Mouse (Mus musculus) CD4-positive, CD25-positive, alpha-beta regulatory T cell, adult 9 weeks (primary cell): ENCODE results near the gene Ms4a6d. TPM values are rescaled to one million over a fixed set of nuclear protein-coding genes. Genes with fewer than 3 reads are reported as not detected.

Source experiments
- polyA plus RNA-seq: library from polyadenylated mRNA; unstranded; fragments of 100-300 nt; shearing (Covaris generic); gene quantifications from one replicate; pipeline ENCODE4 v1.2.1, GENCODE M21; 2017

The Ms4a6d gene
- 11.4 TPM for polyA plus RNA-seq

GRCm38 (mm10) chr19:11604603-11605002 lies at the start of gene Ms4a6d:
Gene Ms4a6d, minus strand, starts transcription at chr19:11604849.

GRCm38 (mm10) chr19:11640732-11641131 lies 36.1 kb upstream of the Ms4a6d start, which contains the start of gene Ms4a3:
Gene Ms4a3, minus strand, starts transcription at chr19:11640851.

GRCm38 (mm10) chr19:11623551-11623950 lies 18.9 kb upstream of the Ms4a6d start, which contains the start of gene Ms4a2:
Gene Ms4a2, minus strand, starts transcription at chr19:11623719.

Other genes with a start within 250 kb of the Ms4a6d start
- gene Ms4a4a, start 229.3 kb downstream of the Ms4a6d start, polyA plus RNA-seq, result 2.8 TPM
- gene Ms4a4c, start 200.1 kb downstream of the Ms4a6d start, polyA plus RNA-seq, result 100 TPM
- 3,877 TPM for gene Ms4a4b, start 161.3 kb downstream of the Ms4a6d start, polyA plus RNA-seq
- gene Ms4a6c, start 135.5 kb downstream of the Ms4a6d start, polyA plus RNA-seq, result 18.1 TPM
- gene Gm8369, start 118.9 kb downstream of the Ms4a6d start, polyA plus RNA-seq, result 394 TPM
- 1,105 TPM for gene Ms4a6b, start 88.3 kb downstream of the Ms4a6d start, polyA plus RNA-seq
- 3.6 TPM for gene Ms4a4d, start 68.0 kb downstream of the Ms4a6d start, polyA plus RNA-seq
- gene Ms4a2, start 18.9 kb upstream of the Ms4a6d start, polyA plus RNA-seq, result 0.11 TPM
- not detected for gene Ms4a3, start 36.0 kb upstream of the Ms4a6d start, polyA plus RNA-seq
- not detected for gene Oosp2, start 55.7 kb upstream of the Ms4a6d start, polyA plus RNA-seq
- gene Oosp1, start 86.3 kb upstream of the Ms4a6d start, polyA plus RNA-seq, result 0.53 TPM
- not detected for gene Oosp3, start 92.2 kb upstream of the Ms4a6d start, polyA plus RNA-seq
- not detected for gene Gif, start 142.7 kb upstream of the Ms4a6d start, polyA plus RNA-seq
- 50.3 TPM for gene Mrpl16, start 165.5 kb upstream of the Ms4a6d start, polyA plus RNA-seq
- gene Stx3, start 214.6 kb upstream of the Ms4a6d start, polyA plus RNA-seq, result 2.5 TPM
- gene Olfr1417, start 234.4 kb upstream of the Ms4a6d start, polyA plus RNA-seq, result not detected